Mouse (Mus musculus): ENCODE results near the gene Pitpnm3. TPM values are rescaled to one million over a fixed set of nuclear protein-coding genes. Genes with fewer than 3 reads are reported as not detected.

The Pitpnm3 gene
- polyA plus RNA-seq, 2 experiments: 0.01 to 0.13 TPM

DNA sequence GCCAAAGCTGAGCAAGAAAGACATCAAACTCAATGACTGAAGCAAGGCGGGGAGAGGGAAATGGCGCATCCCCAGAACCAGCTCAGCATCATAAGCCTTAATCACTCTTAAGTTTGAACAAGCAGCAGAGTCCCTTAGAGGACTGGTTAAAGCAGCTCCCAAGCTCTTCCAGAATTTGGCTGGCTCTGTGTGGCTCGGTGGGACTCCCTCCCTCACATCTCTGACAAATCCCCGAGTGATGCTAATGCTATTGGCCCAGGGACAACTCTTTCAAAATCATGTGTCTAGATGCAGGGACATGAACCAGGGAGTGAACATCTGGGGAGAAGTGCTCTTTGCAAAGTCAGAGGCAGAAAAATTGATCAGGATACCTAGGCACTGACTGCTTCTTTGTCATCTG is 36.4 kb downstream of the Pitpnm3 start:
- Histone ChIP-seq H3K36me3 (replicated peaks; ENCODE audit: control insufficient read depth, insufficient read depth, low read depth) (no peaks in the 10 kb centered on the region), H3K4me3 (ENCODE audit: insufficient read depth in 1 of 2, low read depth in 2 of 2, low read length in 2 of 2) (no peak overlapping the region), H3K9me3 (ENCODE audit: control insufficient read depth, low read length) (no peaks in the 10 kb centered on the region), H3K27ac (no peak overlapping the region), H3K4me2 (ENCODE audit: low read depth) (no peak overlapping the region), H3K9ac (replicated peaks) (no peak overlapping the region), H3K27me3 (ENCODE audit: control insufficient read depth, insufficient read depth, low read length) (no peaks in the 10 kb centered on the region), H3K4me1 (replicated peaks; ENCODE audit: control insufficient read depth in 2 of 2, insufficient read depth in 2 of 2, low read length in 1 of 2) (no peaks in the 10 kb centered on the region)
- DNase-seq (ENCODE audit: low read depth in 3 of 3, low spot score in 3 of 3): no peak
- ATAC-seq (ENCODE audit: insufficient read depth): no peak
- WGBS (ENCODE audit: insufficient replicate concordance): 49% methylated on average over 4 of the region's 4 CpGs
- TF ChIP-seq CTCF (IDR thresholded peaks at IDR 0.05; ENCODE audit: low read depth): no peak
- TF ChIP-seq EP300 (IDR thresholded peaks at IDR 0.05; ENCODE audit: low read depth): no peak

DNA sequence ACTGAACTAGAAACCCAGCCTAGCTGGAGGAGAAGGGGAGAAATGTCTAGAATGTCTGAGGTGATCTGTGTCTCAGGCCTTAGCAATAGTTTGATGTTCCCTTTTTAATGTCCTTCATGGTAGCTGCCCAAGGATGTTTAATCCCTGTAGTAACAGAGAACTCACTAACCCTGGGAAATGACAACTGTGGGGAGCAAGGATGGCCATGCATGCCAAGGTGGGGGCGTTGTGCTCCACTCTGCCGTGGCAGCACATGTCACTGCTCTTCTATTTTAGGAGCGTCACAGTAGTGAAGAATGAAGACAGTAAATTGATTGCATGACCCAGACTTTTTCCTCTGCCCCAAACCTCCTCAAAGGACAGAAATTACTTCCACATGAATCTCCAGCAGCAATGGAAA is 37.6 kb downstream of the Pitpnm3 start:
- DNase-seq (ENCODE audit: low read depth in 3 of 3, low spot score in 3 of 3): no peak
- no peaks in the 10 kb centered on the region for H3K36me3 ChIP-seq (replicated peaks; ENCODE audit: control insufficient read depth, insufficient read depth, low read depth)
- H3K27ac ChIP-seq: no peak overlapping the region
- H3K27me3 ChIP-seq (ENCODE audit: control insufficient read depth, insufficient read depth, low read length): no peaks in the 10 kb centered on the region
- H3K9ac ChIP-seq (replicated peaks): no peak overlapping the region
- no peaks in the 10 kb centered on the region for H3K9me3 ChIP-seq (ENCODE audit: control insufficient read depth, low read length)
- TF ChIP-seq CTCF (IDR thresholded peaks at IDR 0.05; ENCODE audit: low read depth) (no peak), EP300 (IDR thresholded peaks at IDR 0.05; ENCODE audit: low read depth) (no peak)
- H3K4me3 ChIP-seq (ENCODE audit: insufficient read depth in 1 of 2, low read depth in 2 of 2, low read length in 2 of 2): no peak overlapping the region
- 64% methylated on average over 3 of the region's 3 CpGs for WGBS (ENCODE audit: insufficient replicate concordance)
- ATAC-seq (ENCODE audit: insufficient read depth): no peak
- no peak overlapping the region for H3K4me2 ChIP-seq (ENCODE audit: low read depth)
- no peaks in the 10 kb centered on the region for H3K4me1 ChIP-seq (replicated peaks; ENCODE audit: control insufficient read depth in 2 of 2, insufficient read depth in 2 of 2, low read length in 1 of 2)

DNA sequence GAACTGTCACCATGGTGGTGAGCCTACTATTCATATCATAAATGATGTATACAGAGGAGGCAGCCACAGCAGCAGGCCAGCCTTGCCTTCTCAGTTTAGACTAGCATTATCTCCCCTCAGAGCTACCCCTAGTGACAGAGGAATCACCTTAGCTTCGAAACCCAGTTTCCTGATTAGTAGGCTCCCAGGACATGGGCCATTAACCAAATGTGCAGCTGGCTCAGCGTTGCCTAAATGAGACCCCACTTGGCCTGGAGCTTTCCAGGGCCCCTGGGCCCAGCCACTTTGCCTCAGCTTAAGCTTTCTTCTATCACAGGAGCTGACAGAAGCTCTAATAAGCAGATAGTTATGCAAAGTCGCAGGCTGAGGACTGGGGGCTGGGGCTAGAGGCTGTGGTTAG is 39.6 kb downstream of the Pitpnm3 start:
- Histone ChIP-seq H3K4me1 (replicated peaks; ENCODE audit: control insufficient read depth in 2 of 2, insufficient read depth in 2 of 2, low read length in 1 of 2) (no peaks in the 10 kb centered on the region), H3K9me3 (ENCODE audit: control insufficient read depth, low read length) (no peaks in the 10 kb centered on the region), H3K27ac (no peak overlapping the region), H3K27me3 (ENCODE audit: control insufficient read depth, insufficient read depth, low read length) (no peaks in the 10 kb centered on the region), H3K9ac (replicated peaks) (no peak overlapping the region), H3K4me2 (ENCODE audit: low read depth) (no peak overlapping the region), H3K36me3 (replicated peaks; ENCODE audit: control insufficient read depth, insufficient read depth, low read depth) (no peaks in the 10 kb centered on the region), H3K4me3 (ENCODE audit: insufficient read depth in 1 of 2, low read depth in 2 of 2, low read length in 2 of 2) (no peak overlapping the region)
- no peak for DNase-seq (ENCODE audit: low read depth in 3 of 3, low spot score in 3 of 3)
- WGBS (ENCODE audit: insufficient replicate concordance): 37% methylated on average over 3 of the region's 3 CpGs
- ATAC-seq (ENCODE audit: insufficient read depth): no peak
- TF ChIP-seq EP300 (IDR thresholded peaks at IDR 0.05; ENCODE audit: low read depth) (no peak), CTCF (IDR thresholded peaks at IDR 0.05; ENCODE audit: low read depth) (no peak)

DNA sequence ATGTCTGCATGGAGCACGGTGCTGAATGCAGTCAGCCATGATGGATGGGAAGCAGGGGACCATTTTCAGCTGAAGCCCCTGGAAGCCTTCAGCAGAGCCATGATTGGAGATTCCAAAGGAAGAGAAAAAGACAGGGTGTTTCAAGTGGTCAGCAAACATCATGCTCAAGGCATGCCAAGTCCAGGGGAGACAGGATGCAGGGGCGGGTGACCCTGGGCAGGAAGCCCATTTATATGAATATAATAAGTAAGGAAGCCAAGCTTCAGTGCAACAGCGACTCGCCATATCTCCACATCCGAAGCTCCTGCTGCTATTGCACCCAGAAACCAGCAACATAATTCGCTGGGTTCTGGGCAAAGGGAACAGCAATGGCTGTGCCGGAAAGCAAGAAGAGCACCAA is 41.1 kb downstream of the Pitpnm3 start:
- TF ChIP-seq CTCF (IDR thresholded peaks at IDR 0.05; ENCODE audit: low read depth) (no peak), EP300 (IDR thresholded peaks at IDR 0.05; ENCODE audit: low read depth) (no peak)
- ATAC-seq (ENCODE audit: insufficient read depth): no peak
- H3K4me1 ChIP-seq (replicated peaks; ENCODE audit: control insufficient read depth in 2 of 2, insufficient read depth in 2 of 2, low read length in 1 of 2): no peaks in the 10 kb centered on the region
- H3K4me2 ChIP-seq (ENCODE audit: low read depth): no peak overlapping the region
- H3K9me3 ChIP-seq (ENCODE audit: control insufficient read depth, low read length): no peaks in the 10 kb centered on the region
- H3K27me3 ChIP-seq (ENCODE audit: control insufficient read depth, insufficient read depth, low read length): no peaks in the 10 kb centered on the region
- H3K27ac ChIP-seq: no peak overlapping the region
- 66% methylated on average over 7 of the region's 7 CpGs for WGBS (ENCODE audit: insufficient replicate concordance)
- H3K9ac ChIP-seq (replicated peaks): no peak overlapping the region
- no peak overlapping the region for H3K4me3 ChIP-seq (ENCODE audit: insufficient read depth in 1 of 2, low read depth in 2 of 2, low read length in 2 of 2)
- no peaks in the 10 kb centered on the region for H3K36me3 ChIP-seq (replicated peaks; ENCODE audit: control insufficient read depth, insufficient read depth, low read depth)
- no peak for DNase-seq (ENCODE audit: low read depth in 3 of 3, low spot score in 3 of 3)

DNA sequence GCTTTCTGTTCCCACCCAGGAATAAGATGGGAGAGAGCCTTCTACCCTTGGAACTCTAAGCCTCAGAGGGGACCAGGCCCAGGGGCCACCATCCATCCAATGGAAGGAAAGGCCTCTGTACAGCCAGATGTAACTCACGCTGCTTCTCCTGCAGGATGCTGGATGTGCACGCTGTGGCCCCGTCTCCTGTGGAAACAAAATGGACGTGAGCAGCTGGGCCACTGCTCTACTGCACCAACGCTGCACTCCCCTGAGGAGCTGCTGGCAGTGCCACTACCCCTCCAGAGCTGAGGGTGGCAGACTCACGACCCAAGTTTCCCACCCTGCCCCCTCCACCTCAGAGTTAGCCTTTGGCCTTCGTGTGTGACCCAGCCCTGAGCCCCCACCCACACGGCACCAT is 43.2 kb downstream of the Pitpnm3 start:
- Histone ChIP-seq H3K4me1 (replicated peaks; ENCODE audit: control insufficient read depth in 2 of 2, insufficient read depth in 2 of 2, low read length in 1 of 2) (no peaks in the 10 kb centered on the region), H3K9ac (replicated peaks) (no peak overlapping the region), H3K36me3 (replicated peaks; ENCODE audit: control insufficient read depth, insufficient read depth, low read depth) (no peaks in the 10 kb centered on the region), H3K4me3 (ENCODE audit: insufficient read depth in 1 of 2, low read depth in 2 of 2, low read length in 2 of 2) (no peak overlapping the region), H3K27me3 (ENCODE audit: control insufficient read depth, insufficient read depth, low read length) (no peaks in the 10 kb centered on the region), H3K4me2 (ENCODE audit: low read depth) (no peak overlapping the region), H3K27ac (no peak overlapping the region), H3K9me3 (ENCODE audit: control insufficient read depth, low read length) (no peaks in the 10 kb centered on the region)
- ATAC-seq (ENCODE audit: insufficient read depth) (no peak), DNase-seq (ENCODE audit: low read depth in 3 of 3, low spot score in 3 of 3) (no peak)
- TF ChIP-seq CTCF (IDR thresholded peaks at IDR 0.05; ENCODE audit: low read depth): no peak
- no peak for TF ChIP-seq EP300 (IDR thresholded peaks at IDR 0.05; ENCODE audit: low read depth)
- WGBS (ENCODE audit: insufficient replicate concordance): 56% methylated on average over 8 of the region's 8 CpGs

Data from liver, embryonic 14.5 days (tissue).